25 mouse cellular contexts compared by ENCODE assay signal in genomic region chr15:42320349-42320748, GRCm38 (mm10).
DNase-seq lines count a peak whose midpoint lies in the region; ATAC-seq and TF ChIP-seq lines count a peak whose summit lies in the region.
"Had no signal": no experiment of that assay in that cellular context is flagged by ENCODE, and none has a peak within 500 bp of the region (broad histone marks: within the 10 kb centered on the region; RNA-seq: fewer than 3 reads in every experiment).

No protein-coding gene starts in this region.

- whole genome bisulfite sequencing in hindbrain, embryonic 16.5 days = 36% methylated on average over 1 of the region's 1 CpGs
- WGBS in hindbrain, embryonic 13.5 days = 60% methylated on average over 1 of the region's 1 CpGs
- WGBS in midbrain, postnatal 0 days = 50% methylated on average over 1 of the region's 1 CpGs
- 80% methylated on average over 1 of the region's 1 CpGs for WGBS in midbrain, embryonic 11.5 days

- no peak overlapping the region for H3K9ac ChIP-seq in hindbrain, embryonic 16.5 days (ENCODE audit: low read depth, low read length)
- no peak overlapping the region for H3K9ac ChIP-seq in hindbrain, embryonic 13.5 days
- H3K9ac ChIP-seq in midbrain, postnatal 0 days (replicated peaks; ENCODE audit: low read length, poor library complexity, severe bottlenecking) = no peak overlapping the region
- H3K9ac ChIP-seq in midbrain, embryonic 11.5 days (ENCODE audit: low read length) = no peak overlapping the region
- H3K9ac ChIP-seq: embryonic facial prominence, embryonic 12.5 days; embryonic facial prominence, embryonic 15.5 days; forebrain, embryonic 15.5 days; heart, embryonic 12.5 days; heart, embryonic 15.5 days had no signal

- no peaks in the 10 kb centered on the region for H3K36me3 ChIP-seq in hindbrain, embryonic 16.5 days (ENCODE audit: control insufficient read depth, insufficient read depth, low read length)
- no peaks in the 10 kb centered on the region for H3K36me3 ChIP-seq in hindbrain, embryonic 13.5 days
- H3K36me3 ChIP-seq in midbrain, postnatal 0 days (ENCODE audit: insufficient read depth, low read length) = no peaks in the 10 kb centered on the region
- no peaks in the 10 kb centered on the region for H3K36me3 ChIP-seq in midbrain, embryonic 11.5 days (ENCODE audit: control insufficient read depth, insufficient read depth, low read length)
- H3K36me3 ChIP-seq: embryonic facial prominence, embryonic 12.5 days; embryonic facial prominence, embryonic 15.5 days; forebrain, embryonic 15.5 days; heart, embryonic 12.5 days; heart, embryonic 15.5 days had no signal

- peak; percentile 40 for DNase-seq in midbrain, postnatal 0 days (ENCODE audit: low spot score)
- no peak for DNase-seq in midbrain, embryonic 11.5 days (ENCODE audit: low spot score, missing footprints)
- peak; percentile 11 for DNase-seq in ZHBTc4 (ENCODE audit: low read depth, low spot score)
- no peak for DNase-seq in testis, postnatal 14 days (ENCODE audit: low spot score)
- DNase-seq: adrenal gland, adult 8-10 months; adrenal gland, postnatal 25 days; cerebellum, adult 11 months; cerebellum, adult 2 months; cerebellum, adult 9-11 months; cerebellum, postnatal 25 days; gastrocnemius, postnatal 25 days; heart, adult 18-20 months; heart, postnatal 10 days; heart, postnatal 36 days; kidney, adult 2 months had no signal

- no peaks in the 10 kb centered on the region for H3K27me3 ChIP-seq in hindbrain, embryonic 16.5 days (replicated peaks; ENCODE audit: control insufficient read depth, insufficient read depth, low read length)
- no peaks in the 10 kb centered on the region for H3K27me3 ChIP-seq in hindbrain, embryonic 13.5 days
- H3K27me3 ChIP-seq in midbrain, postnatal 0 days (ENCODE audit: insufficient read depth, low read length) = no peaks in the 10 kb centered on the region
- H3K27me3 ChIP-seq in midbrain, embryonic 11.5 days (ENCODE audit: control insufficient read depth, insufficient read depth, low read length) = no peaks in the 10 kb centered on the region
- H3K27me3 ChIP-seq: embryonic facial prominence, embryonic 12.5 days; embryonic facial prominence, embryonic 15.5 days; forebrain, embryonic 15.5 days; heart, embryonic 12.5 days; heart, embryonic 15.5 days had no signal

- no peak overlapping the region for H3K4me2 ChIP-seq in hindbrain, embryonic 16.5 days (ENCODE audit: low read length)
- H3K4me2 ChIP-seq in hindbrain, embryonic 13.5 days = no peak overlapping the region
- no peak overlapping the region for H3K4me2 ChIP-seq in midbrain, postnatal 0 days (ENCODE audit: low read depth, low read length, poor library complexity, severe bottlenecking)
- no peak overlapping the region for H3K4me2 ChIP-seq in midbrain, embryonic 11.5 days
- H3K4me2 ChIP-seq: embryonic facial prominence, embryonic 12.5 days; embryonic facial prominence, embryonic 15.5 days; forebrain, embryonic 15.5 days; heart, embryonic 12.5 days; heart, embryonic 15.5 days had no signal

- TF ChIP-seq CTCF in midbrain, postnatal 0 days (IDR thresholded peaks at IDR 0.05) = no peak

- H3K4me3 ChIP-seq in hindbrain, embryonic 16.5 days (ENCODE audit: low read length) = no peak overlapping the region
- no peak overlapping the region for H3K4me3 ChIP-seq in hindbrain, embryonic 13.5 days
- H3K4me3 ChIP-seq in midbrain, postnatal 0 days (ENCODE audit: low read depth, low read length) = no peak overlapping the region
- no peak overlapping the region for H3K4me3 ChIP-seq in midbrain, embryonic 11.5 days (ENCODE audit: low read depth, low read length)
- H3K4me3 ChIP-seq: embryonic facial prominence, embryonic 12.5 days; embryonic facial prominence, embryonic 15.5 days; forebrain, embryonic 15.5 days; heart, embryonic 12.5 days; heart, embryonic 15.5 days had no signal

- ATAC-seq in hindbrain, embryonic 16.5 days = peak; percentile 75; the same call in 1 of the 2 replicates
- no peak for ATAC-seq in hindbrain, embryonic 13.5 days (ENCODE audit: low FRiP score)
- no peak for ATAC-seq in midbrain, postnatal 0 days (ENCODE audit: low FRiP score)
- ATAC-seq in midbrain, embryonic 11.5 days (ENCODE audit: low FRiP score) = no peak
- ATAC-seq in megakaryocyte-erythroid progenitor cell, adult 5-6 weeks (replicated peaks; ENCODE audit: low FRiP score, low TSS enrichment, poor library complexity, severe bottlenecking) = no peak
- ATAC-seq: CD4-positive, CD25-positive, alpha-beta regulatory T cell, adult 4 months; forebrain, embryonic 15.5 days; intestine, postnatal 0 days had no signal

- H3K9me3 ChIP-seq in hindbrain, embryonic 16.5 days (ENCODE audit: control insufficient read depth, low read length) = no peaks in the 10 kb centered on the region
- no peaks in the 10 kb centered on the region for H3K9me3 ChIP-seq in hindbrain, embryonic 13.5 days
- no peaks in the 10 kb centered on the region for H3K9me3 ChIP-seq in midbrain, postnatal 0 days (ENCODE audit: low read length)
- H3K9me3 ChIP-seq in midbrain, embryonic 11.5 days (ENCODE audit: control insufficient read depth, low read length) = no peaks in the 10 kb centered on the region
- H3K9me3 ChIP-seq: embryonic facial prominence, embryonic 12.5 days; embryonic facial prominence, embryonic 15.5 days; forebrain, embryonic 15.5 days; heart, embryonic 12.5 days; heart, embryonic 15.5 days had no signal

- peaks cover under 1% of the 10 kb centered on the region; the same call in 1 of the 2 replicates for H3K4me1 ChIP-seq in hindbrain, embryonic 16.5 days (ENCODE audit: control insufficient read depth, insufficient read depth, low read depth, low read length)
- H3K4me1 ChIP-seq in hindbrain, embryonic 13.5 days (replicated peaks) = peaks cover 7% of the 10 kb centered on the region
- H3K4me1 ChIP-seq in midbrain, postnatal 0 days (ENCODE audit: insufficient read depth, low read length) = no peaks in the 10 kb centered on the region
- no peaks in the 10 kb centered on the region for H3K4me1 ChIP-seq in midbrain, embryonic 11.5 days (ENCODE audit: control insufficient read depth, insufficient read depth, low read length)
- H3K4me1 ChIP-seq: embryonic facial prominence, embryonic 12.5 days; embryonic facial prominence, embryonic 15.5 days; heart, embryonic 15.5 days had no signal

- no peak overlapping the region for H3K27ac ChIP-seq in hindbrain, embryonic 16.5 days (ENCODE audit: low read depth, low read length)
- no peak overlapping the region for H3K27ac ChIP-seq in hindbrain, embryonic 13.5 days
- H3K27ac ChIP-seq in midbrain, postnatal 0 days (ENCODE audit: low read depth, low read length) = no peak overlapping the region
- H3K27ac ChIP-seq in midbrain, embryonic 11.5 days (ENCODE audit: low read depth, low read length) = no peak overlapping the region
- H3K27ac ChIP-seq: embryonic facial prominence, embryonic 12.5 days; embryonic facial prominence, embryonic 15.5 days; forebrain, embryonic 15.5 days; heart, embryonic 15.5 days had no signal

Comparison
In these comparisons a context has a peak if more than half of its experiments do, and no peak if none do; other contexts are left out.
1. DNase-seq: peak in midbrain, postnatal 0 days (single experiment) and ZHBTc4 (single experiment); none in midbrain, embryonic 11.5 days (single experiment) and testis, postnatal 14 days (single experiment).